Mouse (Mus musculus) CH12.LX (cell line): ENCODE data around the gene Glis1. TPM values are rescaled to one million over a fixed set of nuclear protein-coding genes. Genes with fewer than 3 reads are reported as not detected.

Experiments
- DNase-seq: peaks from one replicate; pipeline ENCODE4 v3.0.0-alpha.2; 2013; ENCODE audit errors: extremely low read depth
- H3K27ac ChIP-seq: 2 replicates; pipeline ENCODE4 v1.5.1; 2012; ENCODE audit warnings: low read depth, mild to moderate bottlenecking, control low read depth, moderate library complexity; ENCODE audit not compliant: insufficient read depth
- H3K27me3 ChIP-seq: replicated peaks from 2 replicates; pipeline ENCODE3; 2012; ENCODE audit warnings: inconsistent platforms
- H3K36me3 ChIP-seq, 2 experiments: replicated peaks in 1 of 2; 2 replicates each; pipeline versions ENCODE3 to v1.6.1; 2012; ENCODE audit warnings: inconsistent platforms in 1 of 2, low read length in 1 of 2, mild to moderate bottlenecking in 1 of 2, mixed read lengths in 1 of 2, moderate library complexity in 1 of 2; ENCODE audit not compliant: control insufficient read depth in 1 of 2, insufficient read depth in 1 of 2
- H3K4me1 ChIP-seq, 2 experiments: 2 replicates each; pipeline ENCODE4 v1.6.1; 2012; ENCODE audit warnings: inconsistent platforms in 1 of 2, moderate library complexity in 1 of 2; ENCODE audit not compliant: insufficient read depth in 2 of 2, control insufficient read depth in 1 of 2
- H3K4me2 ChIP-seq: 2 replicates; pipeline ENCODE4 v1.6.1; 2012; ENCODE audit warnings: low read depth, mild to moderate bottlenecking, control low read depth; ENCODE audit not compliant: poor library complexity, insufficient read depth, severe bottlenecking
- H3K4me3 ChIP-seq, 3 experiments: fragments of 150-350 bp in 1 of 3; sonication (generic) in 1 of 3; replicated peaks in 1 of 3; 2 replicates each; pipeline versions ENCODE3 to v1.5.1; 2011 to 2012; ENCODE audit warnings: low read depth in 2 of 3, low read length in 2 of 3, mild to moderate bottlenecking in 2 of 3, moderate library complexity in 2 of 3, control low read depth in 1 of 3, improper control_type of control experiment in 1 of 3, inconsistent platforms in 1 of 3, mixed read lengths in 1 of 3; ENCODE audit not compliant: poor library complexity in 1 of 3
- H3K79me2 ChIP-seq: replicated peaks from 2 replicates; pipeline ENCODE4 v1.6.1; 2012; ENCODE audit warnings: mild to moderate bottlenecking, moderate library complexity; ENCODE audit not compliant: control insufficient read depth, poor library complexity, insufficient read depth, severe bottlenecking; ENCODE audit errors: extremely low read depth
- H3K9ac ChIP-seq: 2 replicates; pipeline ENCODE4 v1.6.1; 2012; ENCODE audit warnings: low read depth, mild to moderate bottlenecking, control low read depth, moderate library complexity; ENCODE audit not compliant: insufficient read depth
- H3K9me3 ChIP-seq: replicated peaks from 2 replicates; pipeline ENCODE3; 2012; ENCODE audit warnings: low read length, inconsistent platforms, mixed read lengths
- CHD1 ChIP-seq: IDR thresholded peaks from 2 replicates; pipeline ENCODE4 v1.6.1; 2012; ENCODE audit warnings: low read depth, low read length, improper control_type of control experiment, inconsistent platforms
- EP300 ChIP-seq: IDR thresholded peaks from 2 replicates; pipeline ENCODE4 v1.6.1; 2011; ENCODE audit warnings: low read length, improper control_type of control experiment
- IRF4 ChIP-seq: IDR thresholded peaks from 2 replicates; pipeline ENCODE4 v1.6.1; 2014; ENCODE audit warnings: low read depth, mild to moderate bottlenecking, inconsistent platforms, low read length, improper control_type of control experiment
- KAT2A ChIP-seq: IDR thresholded peaks from 2 replicates; pipeline ENCODE4 v1.6.1; 2012; ENCODE audit warnings: low read length, improper control_type of control experiment, inconsistent platforms; ENCODE audit not compliant: insufficient replicate concordance
- MAFK ChIP-seq: IDR thresholded peaks from 2 replicates; pipeline ENCODE4 v1.6.1; 2011; ENCODE audit warnings: low read length, improper control_type of control experiment; ENCODE audit not compliant: insufficient replicate concordance
- MAX ChIP-seq: IDR thresholded peaks from 2 replicates; pipeline ENCODE4 v1.6.1; 2011; ENCODE audit warnings: low read length, improper control_type of control experiment
- MAZ ChIP-seq: IDR thresholded peaks from 2 replicates; pipeline ENCODE4 v1.6.1; 2012; ENCODE audit warnings: low read depth, mild to moderate bottlenecking, inconsistent platforms, low read length, improper control_type of control experiment, moderate library complexity
- MXI1 ChIP-seq: IDR thresholded peaks from 2 replicates; pipeline ENCODE4 v1.6.1; 2011; ENCODE audit warnings: mild to moderate bottlenecking, low read depth, low read length, improper control_type of control experiment
- MYC ChIP-seq: IDR thresholded peaks from 2 replicates; pipeline ENCODE4 v1.6.1; 2011; ENCODE audit warnings: low read depth, mild to moderate bottlenecking, improper control_type of control experiment, low read length
- NELFE ChIP-seq: IDR thresholded peaks from 2 replicates; pipeline ENCODE4 v1.6.1; 2011; ENCODE audit warnings: low read depth, low read length, improper control_type of control experiment
- POLR2A ChIP-seq: IDR thresholded peaks from 2 replicates; pipeline ENCODE4 v1.6.1; 2011; ENCODE audit warnings: low read depth, mild to moderate bottlenecking, improper control_type of control experiment, low read length
- POLR2AphosphoS2 ChIP-seq: IDR thresholded peaks from 2 replicates; pipeline ENCODE4 v1.6.1; 2011; ENCODE audit warnings: low read depth, low read length, improper control_type of control experiment
- RAD21 ChIP-seq: IDR thresholded peaks from 2 replicates; pipeline ENCODE4 v1.6.1; 2011; ENCODE audit warnings: low read depth, mild to moderate bottlenecking, low read length, improper control_type of control experiment, moderate library complexity
- SIN3A ChIP-seq: IDR thresholded peaks from 2 replicates; pipeline ENCODE4 v1.6.1; 2012; ENCODE audit warnings: low read length, improper control_type of control experiment, inconsistent platforms
- USF1 ChIP-seq: IDR thresholded peaks from 2 replicates; pipeline ENCODE4 v1.6.1; 2014; ENCODE audit warnings: low read depth, mild to moderate bottlenecking, inconsistent platforms, low read length, improper control_type of control experiment
- ZC3H11A ChIP-seq: IDR thresholded peaks from 2 replicates; pipeline ENCODE4 v1.6.1; 2012; ENCODE audit warnings: low read depth, mild to moderate bottlenecking, inconsistent platforms, low read length, improper control_type of control experiment
- dilution Hi-C: fragments of 300-500 bp; cut with MboI; formaldehyde crosslinking; loops from 2 replicates; pipeline ENCODE4 v1.14.3; 2020; ENCODE audit warnings: low sequenced_read_pairs; ENCODE audit not compliant: extremely low pct_unique_long_range_greater_than_20kb, extremely low pct_ligation_motif_present
- in situ Hi-C: fragments of 300-500 bp; cut with MboI; formaldehyde crosslinking; loops from 3 replicates; pipeline ENCODE4 v1.14.3; 2019; ENCODE audit warnings: low sequenced_read_pairs, low pct_ligation_motif_present, low pct_unique_long_range_greater_than_20kb, mixed read lengths
- polyA plus RNA-seq: library from polyadenylated mRNA; unstranded; fragments of >175 nt; gene quantifications from 2 replicates; pipeline ENCODE4 v1.2.1, GENCODE M21; 2012; ENCODE audit warnings: low read depth; ENCODE audit not compliant: insufficient read length
- total RNA-seq, 2 experiments: library from RNA; depleted of rRNA; stranded (reverse); fragments of 300-350 nt in 1 of 2; fragments of >200 nt in 1 of 2; gene quantifications; 2 replicates each; pipeline ENCODE4 v1.2.3; 2012 to 2014

Gene Glis1
- total and polyA plus RNA-seq, 3 experiments, result 0.08 to 2.2 (median 0.17) TPM

DNA sequence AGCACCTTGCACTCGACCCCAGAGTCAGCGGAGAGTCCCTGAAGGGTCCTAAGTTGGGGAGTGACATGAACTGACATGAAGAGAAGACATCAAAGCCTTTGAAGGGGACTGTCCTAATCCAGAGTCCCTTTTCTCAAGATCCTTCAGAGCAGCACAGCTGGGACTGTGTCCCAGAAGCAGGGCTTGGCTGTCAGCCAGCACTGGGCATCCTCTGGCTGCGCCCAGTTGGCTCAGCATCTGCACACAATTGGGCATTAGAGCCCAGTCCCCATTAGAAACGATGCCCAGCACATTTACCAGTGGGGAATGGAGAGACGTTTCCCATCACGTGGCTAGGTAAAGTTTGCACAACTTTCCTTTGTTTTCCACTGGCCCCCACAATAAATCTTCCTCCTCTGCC lies 142.4 kb downstream of the Glis1 start:
- TF ChIP-seq MYC, result no peak
- no peak for TF ChIP-seq MAZ
- no peak for TF ChIP-seq CHD1
- no peak for TF ChIP-seq MAFK
- TF ChIP-seq MXI1, result no peak
- TF ChIP-seq POLR2AphosphoS2, result no peak
- no peak for TF ChIP-seq ZC3H11A
- no peak for TF ChIP-seq KAT2A
- H3K27me3 ChIP-seq, result no peaks in the 10 kb centered on the region
- no peak overlapping the region for H3K27ac ChIP-seq
- H3K4me3 ChIP-seq, result no peak overlapping the region
- peaks cover 7 to 9% of the 10 kb centered on the region in 2 experiments for H3K4me1 ChIP-seq
- in situ Hi-C loops (no loop called here), dilution Hi-C loops (no loop called here)
- H3K4me2 ChIP-seq, result no peak overlapping the region
- H3K9ac ChIP-seq, result no peak overlapping the region
- no peaks in the 10 kb centered on the region for H3K36me3 ChIP-seq
- no peak for DNase-seq
- no peaks in the 10 kb centered on the region for H3K9me3 ChIP-seq
- H3K79me2 ChIP-seq, result no peaks in the 10 kb centered on the region

DNA sequence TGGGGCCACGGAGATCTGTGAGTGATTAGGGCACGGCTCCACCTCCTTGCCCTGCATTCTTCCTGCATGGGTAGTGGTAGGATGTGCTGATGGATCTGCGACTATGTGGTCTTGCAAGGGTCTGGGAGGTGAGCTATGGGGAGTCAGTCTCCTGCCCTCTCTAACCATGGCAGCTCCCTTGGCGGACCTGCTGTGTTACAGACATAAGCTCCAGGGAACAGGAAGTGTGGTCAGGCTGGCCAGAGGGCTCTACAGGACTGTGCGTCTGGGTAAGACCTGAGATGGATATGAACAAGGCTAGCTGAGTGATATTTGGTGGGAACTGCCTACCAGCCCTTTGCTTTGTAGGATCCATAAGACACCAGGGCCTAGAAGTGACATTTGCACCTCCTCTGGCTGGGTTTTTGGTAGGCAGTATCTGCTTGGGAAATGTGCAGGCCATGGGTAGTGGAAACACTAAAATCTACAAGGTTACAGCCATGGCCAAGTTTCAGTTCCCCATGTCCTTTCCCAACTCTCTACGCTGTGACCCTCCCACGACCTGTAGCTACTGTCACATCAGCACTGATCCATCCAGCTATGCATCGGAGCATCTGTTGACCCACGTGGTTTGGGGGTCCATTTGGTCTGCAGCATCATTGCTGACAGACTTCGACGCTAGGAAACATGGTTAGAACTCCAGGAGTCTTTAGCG lies 142.9 kb downstream of the Glis1 start:
- Histone ChIP-seq H3K27ac (no peak overlapping the region), H3K4me1 (peaks cover 7 to 9% of the 10 kb centered on the region in 2 experiments), H3K4me2 (no peak overlapping the region), H3K4me3 (no peak overlapping the region), H3K9ac (no peak overlapping the region), H3K27me3 (no peaks in the 10 kb centered on the region), H3K79me2 (no peaks in the 10 kb centered on the region), H3K36me3 (no peaks in the 10 kb centered on the region), H3K9me3 (no peaks in the 10 kb centered on the region)
- in situ Hi-C loops, result no loop called here
- dilution Hi-C loops, result no loop called here
- DNase-seq, result peak; percentile 6
- TF ChIP-seq EP300 (0 out of 2 replicates have a peak, but pooled peaks have one; percentile 31), USF1 (no peak), POLR2A (no peak), IRF4 (peak; percentile 65; the same call in 1 of the 2 replicates), MAX (0 out of 2 replicates have a peak, but pooled peaks have one; percentile 27)

DNA sequence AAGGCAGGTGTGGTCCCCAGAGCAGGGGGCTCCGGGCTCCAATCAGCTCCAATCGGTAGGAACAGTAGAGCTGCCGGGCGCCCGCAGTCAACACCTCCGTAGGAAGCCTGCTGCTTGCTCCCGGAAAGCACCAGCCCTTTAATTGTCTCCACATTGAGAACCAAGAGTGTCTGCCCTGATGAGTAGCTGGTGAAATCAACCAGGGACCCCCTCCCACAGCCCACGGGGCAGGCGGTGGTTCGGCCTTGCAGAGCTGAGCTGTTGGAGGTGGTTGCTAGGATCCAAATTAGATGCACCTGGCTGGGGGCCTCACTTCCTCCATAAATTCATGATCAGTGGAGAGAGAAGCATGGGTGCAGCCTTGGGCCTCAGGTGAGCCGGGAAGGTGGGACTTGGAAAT lies 146.5 kb downstream of the Glis1 start:
- dilution Hi-C loops (no loop called here), in situ Hi-C loops (no loop called here)
- Histone ChIP-seq H3K9ac (no peak overlapping the region), H3K4me1 (peaks cover 7 to 9% of the 10 kb centered on the region in 2 experiments), H3K27ac (no peak overlapping the region), H3K9me3 (no peaks in the 10 kb centered on the region), H3K4me2 (no peak overlapping the region), H3K79me2 (no peaks in the 10 kb centered on the region), H3K27me3 (peaks cover 2% of the 10 kb centered on the region), H3K36me3 (no peaks in the 10 kb centered on the region), H3K4me3 (no peak overlapping the region)
- no peak for TF ChIP-seq NELFE
- TF ChIP-seq SIN3A, result no peak
- TF ChIP-seq RAD21, result no peak
- no peak for DNase-seq
